Mouse (Mus musculus) G1E (cell line): ENCODE measurements around the gene Supt3.

Source experiments
- CTCF ChIP-seq: IDR thresholded peaks from 2 replicates; pipeline ENCODE4 v1.5.1; 2012; ENCODE audit warnings: low read depth, low read length, inconsistent platforms, mixed read lengths
- GATA1 ChIP-seq: IDR thresholded peaks from 2 replicates; pipeline ENCODE4 v1.6.1; 2012; ENCODE audit warnings: borderline replicate concordance, low read length, inconsistent platforms, mixed read lengths
- GATA2 ChIP-seq: IDR thresholded peaks from 2 replicates; pipeline ENCODE4 v1.6.1; 2012; ENCODE audit warnings: low read depth, low read length, inconsistent platforms, borderline replicate concordance
- POLR2AphosphoS5 ChIP-seq: IDR thresholded peaks from 2 replicates; pipeline ENCODE4 v1.6.1; 2012; ENCODE audit warnings: low read depth, low read length, inconsistent platforms; ENCODE audit not compliant: insufficient replicate concordance
- TAL1 ChIP-seq: conservative IDR thresholded peaks from 2 replicates; pipeline ENCODE4 v1.6.1; 2012; ENCODE audit warnings: low read depth, low read length, inconsistent platforms, mixed read lengths

- TF ChIP-seq CTCF (no peak), GATA1 (no peak), TAL1 (no peak), POLR2AphosphoS5 (no peak), GATA2 (no peak)
Observed at GRCm38 (mm10) chr17:45165741-45166140, 388.8 kb downstream of the Supt3 start.
